Mouse (Mus musculus) heart, adult 8-10 months (tissue): ENCODE measurements at regions not wholly inside any gene's neighbourhood (a gene's known extent, or its start where the extent isn't known, plus 50 kb on each side); places are given as distances from the start of the nearest gene placed in this dataset.
A peak's percentile ranks its signal among the peaks of the same experiment; 100 is the strongest.
"Not testable (repeated sequence)": the region's sequence is repeated elsewhere in the genome, so short reads cannot be mapped to it uniquely, and the experiment has no call there.

Source experiments
- DNase-seq: peaks from one replicate; pipeline ENCODE4 v3.0.0; 2022; ENCODE audit warnings: low spot score

GRCm38 (mm10) chr16:3114473-3115335 lies 476.1 kb upstream of the Olfr161 start:
- DNase-seq = peak; percentile 16

GRCm38 (mm10) chr16:3115336-3116112 lies 475.3 kb upstream of the Olfr161 start:
- DNase-seq = peak; percentile 15

GRCm38 (mm10) chr16:3116113-3116511 lies 474.7 kb upstream of the Olfr161 start:
- DNase-seq = peak; percentile 71

DNA sequence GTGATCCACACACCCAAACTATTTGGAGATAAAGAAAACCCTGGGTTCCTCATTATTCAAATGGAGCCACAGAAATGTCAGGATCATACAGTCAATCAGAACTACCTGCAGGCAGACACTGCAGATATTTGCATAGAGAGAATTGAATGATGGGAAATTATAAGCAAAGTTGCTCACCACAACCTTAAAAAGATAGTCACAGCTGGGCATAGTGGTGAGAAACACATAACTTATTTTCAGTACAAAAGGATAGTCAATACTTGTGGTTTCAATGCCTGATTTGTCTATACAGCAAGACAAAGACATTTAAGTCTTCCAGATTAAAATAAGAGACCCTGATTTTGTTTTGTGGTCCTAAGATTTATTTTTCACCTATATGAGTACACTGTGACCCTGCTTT lies 469.6 kb upstream of the Olfr161 start:
- not testable (repeated sequence) for DNase-seq

- DNase-seq = not testable (repeated sequence)
These were observed 468.5 kb upstream of the Olfr161 start for GRCm38 (mm10) chr16:3122145-3122860.

DNA sequence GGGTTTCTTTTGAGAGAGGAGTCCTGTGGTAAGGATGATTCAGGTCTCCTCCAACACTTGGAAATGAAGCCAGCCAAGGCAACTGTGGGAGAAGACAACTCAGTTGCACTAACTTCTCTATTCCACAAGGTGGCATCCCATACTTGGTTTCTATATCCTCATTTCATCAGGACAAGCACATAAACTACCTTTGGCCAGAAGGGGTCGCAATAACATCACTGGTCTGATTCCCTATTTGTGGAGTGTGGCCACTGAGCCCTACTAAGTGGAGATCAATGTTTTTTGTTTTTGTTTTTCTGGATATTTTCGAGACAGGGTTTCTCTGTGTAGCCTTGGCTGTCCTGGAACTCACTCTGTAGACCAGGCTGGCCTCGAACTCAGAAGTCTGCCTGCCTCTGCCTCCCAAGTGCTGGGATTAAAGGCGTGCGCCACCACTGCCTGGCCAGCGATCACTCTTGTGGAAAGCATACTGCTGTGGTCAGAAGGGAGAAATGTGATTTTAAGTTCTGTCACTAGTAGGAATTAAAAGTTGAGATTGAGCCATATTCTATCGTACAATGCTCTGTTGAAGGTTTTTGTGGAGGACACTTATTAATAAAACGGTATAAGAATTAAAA lies 467.9 kb upstream of the Olfr161 start:
- DNase-seq = peak; percentile 71

GRCm38 (mm10) chr16:3127317-3127716 lies 463.5 kb upstream of the Olfr161 start:
- not testable (repeated sequence) for DNase-seq
